Mouse (Mus musculus): ENCODE results near the gene Mgat1.

DNA sequence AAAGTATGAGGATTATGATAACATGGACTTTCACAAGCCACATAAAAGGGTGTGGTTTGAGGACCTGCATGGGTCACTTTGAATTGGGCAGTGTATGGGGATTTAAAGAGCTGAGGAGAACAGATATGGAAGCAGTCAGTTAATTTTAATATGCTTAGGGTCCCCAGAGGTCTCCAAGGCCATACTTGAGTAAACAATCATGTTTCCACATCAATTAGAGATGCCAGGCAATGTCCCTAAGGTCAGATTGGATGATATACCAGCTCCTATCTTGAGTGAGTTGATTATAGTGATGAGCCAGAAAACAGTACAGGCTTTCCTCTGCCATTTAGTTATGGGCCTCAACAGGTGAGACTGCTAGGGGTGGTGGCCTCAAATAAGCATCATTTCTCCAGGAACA lies 60.5 kb downstream of the Mgat1 start, which contains the start of gene Olfr10:
- TF ChIP-seq CTCF (IDR thresholded peaks at IDR 0.05; ENCODE audit: control insufficient read depth, insufficient read depth, insufficient read length) (no peak), CEBPB (IDR thresholded peaks at IDR 0.05; ENCODE audit: low read depth) (no peak), MAX (IDR thresholded peaks at IDR 0.05) (no peak), MYOG (IDR thresholded peaks at IDR 0.05; ENCODE audit: control insufficient read depth, extremely low read depth, insufficient read length) (no peak), USF1 (IDR thresholded peaks at IDR 0.05; ENCODE audit: low read depth) (no peak), MYOD1 (IDR thresholded peaks at IDR 0.05; ENCODE audit: control insufficient read depth, insufficient read length, low read depth) (no peak)

All from C2C12 (cell line).